Mouse (Mus musculus): ENCODE measurements at regions not wholly inside any gene's neighbourhood (a gene's known extent, or its start where the extent isn't known, plus 50 kb on each side); places are given as distances from the start of the nearest gene placed in this dataset.

DNA sequence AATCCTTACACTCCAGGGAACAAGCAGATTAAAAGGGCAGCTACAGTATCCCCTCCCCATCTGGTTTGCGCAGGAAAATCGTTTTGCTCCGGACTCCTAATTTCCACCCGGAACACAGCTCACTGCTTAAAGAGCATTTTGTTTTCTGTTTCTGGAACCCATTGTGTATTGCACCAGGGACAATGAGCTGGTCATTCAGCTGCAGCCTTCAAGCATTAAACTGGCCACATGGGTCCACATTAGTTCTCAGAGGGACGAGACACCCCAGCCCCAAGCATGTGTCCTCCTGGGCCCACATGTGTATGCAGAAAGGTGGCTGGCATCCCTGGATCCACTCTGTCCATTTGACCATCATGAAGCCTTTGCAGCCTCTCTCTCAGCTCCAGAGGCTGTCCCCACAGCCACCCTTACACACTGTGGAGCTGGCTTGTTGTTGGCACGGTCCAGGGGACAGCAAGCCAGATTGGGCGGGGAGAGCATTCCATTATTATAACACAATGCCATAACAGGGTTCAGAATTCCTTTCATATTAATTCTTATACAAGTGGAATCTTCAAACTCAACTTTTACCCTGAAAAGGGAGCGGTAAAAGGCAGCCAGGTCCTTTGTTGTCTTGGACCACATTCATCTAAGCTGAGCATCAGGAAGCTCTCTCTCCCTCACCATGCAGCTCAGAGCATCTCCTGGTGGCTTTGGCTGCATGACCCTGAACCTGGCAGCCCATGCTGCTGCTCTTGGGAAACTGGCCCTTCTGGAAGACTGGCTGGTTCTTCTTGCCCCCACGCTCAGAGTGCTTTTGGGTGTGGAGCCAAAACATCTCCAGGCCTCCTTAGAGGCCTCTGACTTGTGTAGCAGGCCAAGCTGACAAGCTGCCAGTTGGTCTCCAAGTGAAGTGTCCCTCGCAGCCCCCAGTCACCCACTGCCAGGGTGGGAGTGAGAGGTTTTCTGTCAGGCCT is 373.4 kb downstream of the Foxo1 start:
- TF ChIP-seq CTCF (IDR thresholded peaks at IDR 0.05) (no peak), POLR2A (IDR thresholded peaks at IDR 0.05; ENCODE audit: insufficient read depth, low read depth, low read length) (0 out of 2 replicates have a peak, but pooled peaks have one; percentile 9)
